Mouse (Mus musculus) limb, embryonic 15.5 days (tissue): ENCODE data around the gene Hist2h2ab. TPM values are rescaled to one million over a fixed set of nuclear protein-coding genes. Genes with fewer than 3 reads are reported as not detected.
"Not testable (repeated sequence)": the region's sequence is repeated elsewhere in the genome, so short reads cannot be mapped to it uniquely, and the experiment has no call there.

Experiments
- ATAC-seq: fragments of 200-750 bp; cut with Nextera tagmentation; 2 replicates; pipeline ENCODE4 v1.8.0; 2017; ENCODE audit warnings: low read depth, moderate TSS enrichment; ENCODE audit not compliant: insufficient number of reproducible peaks, low FRiP score, low TSS enrichment
- H3K27ac ChIP-seq: fragments of 300-500 bp; sonication (generic); 2 replicates; pipeline ENCODE4 v1.5.1; 2015; ENCODE audit warnings: moderate library complexity, mild to moderate bottlenecking, inconsistent platforms
- H3K27me3 ChIP-seq: fragments of 300-500 bp; sonication (generic); 2 replicates; pipeline ENCODE4 v1.6.1; 2015; ENCODE audit warnings: inconsistent platforms
- H3K36me3 ChIP-seq: fragments of 300-500 bp; sonication (generic); 2 replicates; pipeline ENCODE4 v1.6.1; 2015; ENCODE audit warnings: inconsistent platforms
- H3K4me1 ChIP-seq: fragments of 300-500 bp; sonication (generic); 2 replicates; pipeline ENCODE4 v1.6.1; 2015; ENCODE audit warnings: inconsistent platforms
- H3K4me2 ChIP-seq: fragments of 300-500 bp; sonication (generic); 2 replicates; pipeline ENCODE4 v1.6.1; 2015; ENCODE audit warnings: mild to moderate bottlenecking, inconsistent platforms
- H3K4me3 ChIP-seq: fragments of 300-500 bp; sonication (generic); 2 replicates; pipeline ENCODE4 v1.5.1; 2015; ENCODE audit warnings: mild to moderate bottlenecking, inconsistent platforms
- H3K9ac ChIP-seq: fragments of 300-500 bp; sonication (generic); 2 replicates; pipeline ENCODE4 v1.6.1; 2015; ENCODE audit warnings: inconsistent platforms
- H3K9me3 ChIP-seq: fragments of 300-500 bp; sonication (generic); 2 replicates; pipeline ENCODE4 v1.6.1; 2016; ENCODE audit warnings: inconsistent platforms
- WGBS: fragments of 180-500 bp; shearing (Covaris S2); methylation state at CpG from one replicate; pipeline ENCODE4 v1.1.7; 2015; 5-methylcytosine and 5-hydroxymethylcytosine counted together
- polyA plus RNA-seq: library from polyadenylated mRNA; unstranded; fragments of >200 nt; fragmentation: Nextera tagmentation; extraction: Ambion mirVana; gene quantifications from 2 replicates; pipeline ENCODE4 v1.2.1, GENCODE M21; 2015

Hist2h2ab gene
- not detected in 2 replicates for polyA plus RNA-seq

DNA sequence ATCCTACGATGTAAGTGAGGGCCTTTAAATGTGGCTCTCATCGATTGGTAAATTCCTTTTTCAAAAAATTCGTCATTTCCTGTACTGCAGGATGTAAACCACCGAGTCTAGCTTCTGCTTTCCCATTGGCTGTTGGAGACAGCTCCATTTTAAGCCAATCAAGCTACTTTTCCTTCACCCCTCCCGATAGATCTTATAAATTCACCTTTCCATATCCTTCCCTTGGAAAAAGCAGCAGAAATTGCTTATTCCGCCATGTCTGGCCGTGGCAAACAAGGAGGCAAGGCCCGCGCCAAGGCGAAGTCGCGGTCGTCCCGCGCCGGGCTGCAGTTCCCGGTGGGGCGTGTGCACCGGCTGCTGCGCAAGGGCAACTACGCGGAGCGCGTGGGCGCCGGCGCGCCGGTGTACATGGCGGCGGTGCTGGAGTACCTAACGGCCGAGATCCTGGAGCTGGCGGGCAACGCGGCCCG is at the start of gene Hist2h2ab, which contains the start of gene Bola1:
Gene Hist2h2ab, plus strand, starts transcription at position 205 of the 470 bp plus-strand sequence.
Gene Bola1, minus strand, starts transcription at position 49 of the 470 bp plus-strand sequence.
- Histone ChIP-seq H3K4me3 (peak within 1 kb of the TSS; percentile 57), H3K27ac (peak within 1 kb of the TSS; percentile 99), H3K9ac (peak within 1 kb of the TSS; percentile 74), H3K4me1 (peaks cover 16% of the 10 kb centered on the region), H3K27me3 (no peaks in the 10 kb centered on the region), H3K9me3 (no peaks in the 10 kb centered on the region), H3K36me3 (no peaks in the 10 kb centered on the region), H3K4me2 (peak within 1 kb of the TSS; percentile 75)
- ATAC-seq, result peak; percentile 90
- under 1% methylated on average over 35 of the region's 37 CpGs for WGBS

DNA sequence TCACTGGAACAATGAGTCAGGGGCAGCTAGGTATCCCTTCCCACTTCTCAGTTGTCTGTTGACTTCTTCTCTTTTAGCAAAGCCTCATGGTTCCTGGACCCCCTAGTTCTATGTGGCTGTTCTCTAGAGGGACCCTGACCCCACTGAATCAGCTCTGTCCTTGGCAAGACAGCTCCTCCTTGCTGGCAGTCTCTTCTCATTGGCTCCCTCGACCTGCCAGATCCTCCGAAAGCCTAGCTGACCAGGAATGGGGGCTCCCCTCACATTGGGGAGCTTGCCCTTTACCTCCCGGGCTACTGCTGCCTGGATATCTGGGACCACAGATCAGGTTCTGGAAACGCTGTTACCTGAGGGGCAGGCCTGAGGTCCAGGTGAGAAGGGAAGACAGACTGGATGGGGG is 49.4 kb upstream of the Hist2h2ab start:
- H3K9ac ChIP-seq, result no peak overlapping the region
- peaks cover 39% of the 10 kb centered on the region for H3K36me3 ChIP-seq
- no peak overlapping the region for H3K4me3 ChIP-seq
- H3K27me3 ChIP-seq, result no peaks in the 10 kb centered on the region
- H3K4me1 ChIP-seq, result peaks cover 27% of the 10 kb centered on the region
- H3K27ac ChIP-seq, result no peak overlapping the region; the same call in 1 of the 2 replicates
- no peaks in the 10 kb centered on the region for H3K9me3 ChIP-seq
- no peak overlapping the region for H3K4me2 ChIP-seq
- 85% methylated on average over 4 of the region's 4 CpGs for WGBS
- no peak for ATAC-seq

DNA sequence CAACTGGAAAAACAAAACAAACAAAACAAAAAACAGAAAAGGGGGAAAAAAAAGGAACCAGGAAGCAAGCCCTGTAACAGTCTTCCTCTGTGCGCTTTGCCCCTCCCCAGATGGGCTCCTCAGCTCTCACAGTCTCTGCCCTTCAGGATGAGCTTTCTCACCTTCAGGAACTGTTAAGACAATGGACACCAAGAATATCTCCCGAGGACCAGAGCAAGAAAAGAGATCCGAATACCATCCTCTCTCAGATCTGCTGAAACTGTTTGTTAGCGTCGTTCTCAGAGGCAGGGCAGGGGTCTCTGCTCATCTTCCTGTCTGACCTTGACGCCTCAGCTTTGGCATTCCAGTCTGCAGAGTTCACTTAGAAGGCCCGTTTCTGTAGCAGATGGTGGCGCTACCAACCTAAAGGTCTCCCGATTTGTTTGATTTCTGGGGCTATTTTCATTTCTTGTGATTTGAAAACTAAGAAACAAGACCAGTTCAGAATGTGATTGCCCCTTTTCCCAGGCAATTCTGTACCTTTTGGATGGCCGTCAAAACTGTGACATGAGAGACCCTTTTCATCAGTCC is 48.6 kb upstream of the Hist2h2ab start:
- H3K9me3 ChIP-seq, result no peaks in the 10 kb centered on the region
- peaks cover 45% of the 10 kb centered on the region for H3K36me3 ChIP-seq
- no peak for ATAC-seq
- H3K27me3 ChIP-seq, result no peaks in the 10 kb centered on the region
- peaks cover 28% of the 10 kb centered on the region for H3K4me1 ChIP-seq
- H3K9ac ChIP-seq, result no peak overlapping the region
- 71% methylated on average over 10 of the region's 10 CpGs for WGBS
- H3K4me2 ChIP-seq, result peak overlapping the region; percentile 91
- H3K4me3 ChIP-seq, result peak overlapping the region; percentile 88
- peak overlapping the region; percentile 99 for H3K27ac ChIP-seq

DNA sequence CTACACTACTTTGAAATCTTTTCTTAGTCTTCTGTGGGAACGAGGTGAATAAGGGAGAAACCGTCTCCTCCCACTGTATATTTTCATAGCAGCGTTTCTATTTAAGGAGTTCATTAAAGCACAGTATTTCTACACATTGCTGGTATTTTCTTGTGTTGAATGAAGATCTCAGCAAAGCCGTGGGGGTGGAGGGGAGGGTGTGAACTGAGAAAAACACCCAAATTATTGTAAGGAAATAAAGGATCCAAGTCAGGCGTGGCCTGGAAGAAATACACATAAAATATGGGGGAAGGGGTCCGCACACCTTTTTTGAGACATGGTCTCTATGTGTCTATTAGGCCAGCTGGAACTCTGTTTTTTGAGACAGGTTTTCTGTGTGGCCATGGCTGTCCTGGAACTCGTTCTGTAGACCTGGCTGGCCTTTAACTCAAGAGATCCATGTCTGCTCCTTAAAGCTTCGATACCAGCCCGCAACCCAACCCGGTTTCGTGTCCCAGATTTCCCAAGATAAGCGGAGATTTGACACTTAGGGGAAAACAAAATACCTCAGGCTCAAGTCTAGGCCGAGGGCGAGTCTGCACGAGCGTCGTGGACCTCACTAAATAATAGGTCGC is 48.0 kb upstream of the Hist2h2ab start:
- Histone ChIP-seq H3K4me2 (peak overlapping the region; percentile 91), H3K27me3 (no peaks in the 10 kb centered on the region), H3K9ac (peak overlapping the region; percentile 74), H3K27ac (peak overlapping the region; percentile 99), H3K4me1 (peaks cover 28% of the 10 kb centered on the region), H3K9me3 (no peaks in the 10 kb centered on the region), H3K4me3 (peak overlapping the region; percentile 88), H3K36me3 (peaks cover 52% of the 10 kb centered on the region)
- ATAC-seq, result no peak; the same call in 1 of the 2 replicates
- 16% methylated on average over 18 of the region's 18 CpGs for WGBS

DNA sequence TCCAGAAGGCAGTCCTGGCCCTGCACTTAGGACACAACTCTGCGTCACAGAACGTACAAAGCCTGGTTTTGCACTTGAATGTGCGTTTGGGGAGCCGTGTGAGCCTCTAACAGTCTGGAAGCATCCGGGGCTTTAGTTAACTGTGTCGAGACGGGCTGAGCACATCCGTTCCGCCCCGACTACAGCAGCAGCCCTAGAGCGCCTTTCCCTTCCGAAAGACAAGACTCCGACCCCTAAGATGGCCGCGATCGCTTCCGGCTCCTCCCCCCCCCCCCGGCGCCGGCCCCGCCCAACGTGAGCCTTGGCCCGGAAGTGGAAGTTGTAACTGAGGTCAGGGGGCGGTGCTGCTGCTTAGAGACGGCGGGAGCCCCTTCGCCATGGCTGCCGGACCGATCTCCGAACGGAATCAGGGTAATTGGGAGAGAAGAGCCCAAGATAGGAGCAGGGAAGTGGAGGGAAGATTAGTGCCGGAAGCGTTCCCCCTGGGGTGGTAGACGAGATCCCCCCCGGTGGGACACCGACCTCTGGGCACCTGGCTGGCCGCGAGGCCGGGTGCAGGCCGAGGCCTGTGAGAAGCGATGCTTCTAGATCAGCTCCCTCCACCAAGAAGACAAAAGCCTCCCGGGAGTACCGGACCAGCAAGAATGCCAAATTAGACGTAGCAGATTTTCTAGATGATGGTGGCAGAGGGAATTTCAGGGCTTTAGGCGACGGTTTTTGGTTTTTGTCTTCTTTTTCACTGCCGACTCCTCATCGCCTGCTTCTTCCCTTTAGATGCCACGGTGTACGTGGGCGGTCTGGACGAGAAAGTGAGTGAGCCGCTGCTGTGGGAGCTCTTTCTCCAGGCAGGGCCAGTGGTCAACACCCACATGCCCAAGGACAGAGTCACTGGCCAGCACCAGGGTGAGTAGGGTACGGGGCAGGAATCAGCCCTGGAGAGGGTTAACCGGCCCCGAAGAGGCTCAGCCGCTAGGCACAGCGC is 47.2 kb upstream of the Hist2h2ab start, which contains the start of gene Sf3b4:
Gene Sf3b4, plus strand, starts transcription at position 136 of the 982 bp plus-strand sequence.
- Histone ChIP-seq H3K4me3 (peak within 1 kb of the TSS; percentile 88), H3K9me3 (no peaks in the 10 kb centered on the region), H3K4me2 (peak within 1 kb of the TSS; percentile 91), H3K36me3 (peaks cover 57% of the 10 kb centered on the region), H3K9ac (peak within 1 kb of the TSS; percentile 83), H3K4me1 (peaks cover 28% of the 10 kb centered on the region), H3K27ac (peak within 1 kb of the TSS; percentile 99), H3K27me3 (no peaks in the 10 kb centered on the region)
- WGBS, result under 1% methylated on average over 57 of the region's 58 CpGs
- ATAC-seq, result peak; percentile 91

DNA sequence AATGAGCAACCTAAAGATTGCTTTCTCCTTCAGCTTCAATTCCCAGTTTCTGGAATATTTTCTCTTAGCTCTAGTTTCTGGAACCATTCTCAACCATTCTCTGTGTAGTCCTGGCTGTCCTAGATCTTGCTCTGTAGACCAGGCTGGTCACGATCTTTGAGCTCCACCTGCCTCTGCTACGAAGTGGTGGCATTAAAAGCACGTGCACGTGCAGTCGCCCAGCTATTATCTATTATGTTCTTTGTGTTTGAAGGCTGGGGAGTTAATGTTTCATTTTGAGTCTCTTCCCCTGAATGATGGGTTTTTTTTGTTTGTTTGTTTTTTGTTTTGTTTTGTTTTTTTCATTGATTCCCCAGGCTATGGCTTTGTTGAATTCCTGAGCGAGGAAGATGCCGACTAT is 46.5 kb upstream of the Hist2h2ab start:
- 33% methylated on average over 7 of the region's 7 CpGs for WGBS
- Histone ChIP-seq H3K27me3 (no peaks in the 10 kb centered on the region), H3K27ac (peak overlapping the region; percentile 99; the same call in 1 of the 2 replicates), H3K9ac (peak overlapping the region; percentile 83), H3K4me3 (peak overlapping the region; percentile 88), H3K36me3 (peaks cover 60% of the 10 kb centered on the region), H3K4me2 (peak overlapping the region; percentile 91), H3K9me3 (no peaks in the 10 kb centered on the region), H3K4me1 (peaks cover 28% of the 10 kb centered on the region)
- ATAC-seq, result no peak

DNA sequence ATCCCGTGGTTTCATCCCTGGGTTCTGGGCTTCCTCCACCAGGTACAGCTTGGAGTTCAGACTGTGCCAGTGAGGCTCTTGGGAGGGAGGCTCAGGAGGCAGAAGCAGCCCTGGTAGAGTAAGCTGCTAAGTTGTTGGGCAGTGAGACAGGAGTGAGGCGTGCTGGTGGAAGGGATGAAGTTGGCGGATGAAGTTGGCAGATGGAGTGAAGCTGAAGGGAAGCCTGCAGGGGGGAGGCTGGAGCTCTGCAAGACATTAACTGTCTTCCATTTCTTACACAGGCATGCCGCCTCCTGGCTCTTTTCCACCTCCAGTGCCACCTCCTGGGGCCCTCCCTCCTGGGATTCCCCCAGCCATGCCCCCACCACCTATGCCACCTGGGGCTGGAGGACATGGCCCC is 45.6 kb upstream of the Hist2h2ab start:
- not testable (repeated sequence) for H3K9me3 ChIP-seq, H3K27ac ChIP-seq, H3K4me2 ChIP-seq, H3K9ac ChIP-seq, ATAC-seq, H3K4me3 ChIP-seq, H3K27me3 ChIP-seq
- H3K36me3 ChIP-seq, result peaks cover 62% of the 10 kb centered on the region
- 86% methylated on average over 4 of the region's 4 CpGs for WGBS
- peaks cover 28% of the 10 kb centered on the region for H3K4me1 ChIP-seq

DNA sequence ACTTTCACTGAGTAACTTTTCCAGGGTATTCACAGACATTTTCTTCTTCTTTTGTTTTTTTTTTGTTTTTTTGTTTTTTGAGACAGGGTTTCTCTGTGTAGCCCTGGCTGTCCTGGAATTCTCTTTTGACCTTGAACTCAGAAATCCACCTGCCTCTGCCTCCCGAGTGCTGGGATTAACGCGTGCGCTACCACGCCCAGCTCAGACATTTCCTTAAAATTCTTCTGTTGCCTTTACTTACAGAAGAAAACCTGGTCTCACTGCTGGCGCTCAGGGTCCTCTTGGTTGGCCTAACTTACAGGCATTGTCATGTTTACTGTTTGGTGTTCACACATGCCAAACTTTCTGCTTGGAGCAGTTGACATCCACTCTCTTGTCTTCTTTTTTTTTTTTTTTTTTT is 44.4 kb upstream of the Hist2h2ab start:
- no peak overlapping the region for H3K27ac ChIP-seq
- no peak overlapping the region for H3K4me2 ChIP-seq
- WGBS, result 95% methylated on average over 6 of the region's 6 CpGs
- no peak overlapping the region for H3K4me3 ChIP-seq
- no peaks in the 10 kb centered on the region for H3K9me3 ChIP-seq
- peaks cover 54% of the 10 kb centered on the region for H3K36me3 ChIP-seq
- H3K4me1 ChIP-seq, result peaks cover 31% of the 10 kb centered on the region
- H3K9ac ChIP-seq, result no peak overlapping the region
- H3K27me3 ChIP-seq, result no peaks in the 10 kb centered on the region
- ATAC-seq, result no peak

DNA sequence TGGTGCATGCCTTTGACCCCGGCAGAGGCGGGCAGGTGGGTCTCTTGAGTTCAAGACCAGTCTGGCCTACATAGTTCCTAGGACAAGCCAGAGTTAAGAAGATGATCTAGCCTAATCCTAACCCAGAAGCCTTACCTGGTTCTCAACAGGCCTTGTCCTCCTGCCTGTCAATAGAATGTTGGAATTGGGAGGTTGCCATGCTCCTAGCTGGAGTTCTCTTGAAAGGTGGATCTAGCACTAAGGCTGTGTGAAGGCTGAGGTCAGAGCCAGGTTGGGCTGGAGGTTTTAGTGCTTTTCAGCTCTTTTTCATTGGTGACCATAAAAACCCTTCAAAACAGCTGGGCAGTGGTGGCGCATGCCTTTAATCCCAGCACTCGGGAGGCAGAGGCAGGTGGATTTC is 41.2 kb upstream of the Hist2h2ab start:
- Histone ChIP-seq H3K27me3 (no peaks in the 10 kb centered on the region), H3K4me3 (no peak overlapping the region), H3K9me3 (no peaks in the 10 kb centered on the region), H3K27ac (no peak overlapping the region), H3K4me1 (peaks cover 33% of the 10 kb centered on the region), H3K36me3 (peaks cover 49% of the 10 kb centered on the region), H3K9ac (no peak overlapping the region), H3K4me2 (no peak overlapping the region)
- 79% methylated on average over 4 of the region's 4 CpGs for WGBS
- ATAC-seq, result no peak

DNA sequence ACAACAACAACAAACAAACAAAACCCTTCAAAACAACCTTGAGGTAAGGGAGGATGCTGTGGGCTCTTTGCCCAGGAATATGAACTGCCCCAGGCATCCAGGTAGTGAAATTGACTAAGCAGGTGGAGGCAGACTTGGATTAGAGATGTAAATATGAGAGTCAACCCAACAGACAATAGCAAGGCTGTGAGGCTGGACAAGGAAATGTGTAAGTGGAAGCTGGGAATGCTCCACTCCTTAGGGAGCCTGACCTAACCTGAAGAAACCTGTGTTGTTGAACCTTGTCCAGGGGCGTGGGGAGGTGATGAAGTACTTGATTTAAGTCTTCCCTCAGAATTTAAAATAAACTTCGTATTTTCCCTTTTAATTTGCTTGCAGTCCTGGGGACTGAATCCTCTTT is 40.8 kb upstream of the Hist2h2ab start:
- no peak overlapping the region for H3K4me2 ChIP-seq
- H3K27me3 ChIP-seq, result no peaks in the 10 kb centered on the region
- ATAC-seq, result no peak
- H3K9me3 ChIP-seq, result no peaks in the 10 kb centered on the region
- no peak overlapping the region for H3K27ac ChIP-seq
- H3K4me1 ChIP-seq, result peaks cover 29% of the 10 kb centered on the region
- no peak overlapping the region for H3K9ac ChIP-seq
- 80% methylated on average over 2 of the region's 2 CpGs for WGBS
- H3K4me3 ChIP-seq, result no peak overlapping the region
- H3K36me3 ChIP-seq, result peaks cover 48% of the 10 kb centered on the region

DNA sequence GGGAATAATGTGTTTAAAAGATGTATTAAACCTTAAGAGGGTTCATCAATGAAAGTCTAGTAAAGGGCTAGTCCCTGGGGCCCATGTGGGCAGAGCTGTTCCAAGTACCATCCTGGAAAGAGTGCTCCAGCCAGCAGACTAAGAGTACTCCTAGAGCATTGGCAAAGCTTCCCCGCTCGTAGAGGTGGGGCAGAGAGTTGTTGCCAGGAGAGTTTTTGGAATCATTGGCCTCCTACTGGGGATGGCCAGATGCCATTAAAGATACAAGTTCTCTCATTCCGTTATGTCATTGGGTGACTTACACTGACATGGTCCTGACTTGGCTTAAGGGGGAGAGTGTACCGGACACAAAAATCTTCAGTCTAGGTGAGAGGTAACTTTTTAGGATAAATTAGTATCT is 40.1 kb upstream of the Hist2h2ab start:
- Histone ChIP-seq H3K4me3 (no peak overlapping the region), H3K36me3 (peaks cover 42% of the 10 kb centered on the region), H3K4me2 (no peak overlapping the region), H3K9ac (no peak overlapping the region), H3K9me3 (no peaks in the 10 kb centered on the region), H3K27ac (no peak overlapping the region), H3K27me3 (no peaks in the 10 kb centered on the region), H3K4me1 (peaks cover 27% of the 10 kb centered on the region)
- no peak for ATAC-seq
- WGBS, result 54% methylated on average over 4 of the region's 4 CpGs
